ENCODE assay signal across 10 mouse cellular contexts in genomic region chr2:154465914-154466335, GRCm38 (mm10). TPM values are rescaled to one million over a fixed set of nuclear protein-coding genes. Genes with fewer than 3 reads are reported as not detected.
DNase-seq lines count a peak whose midpoint lies in the region; ATAC-seq and TF ChIP-seq lines count a peak whose summit lies in the region.
"Had no signal": no experiment of that assay in that cellular context is flagged by ENCODE, and none has a peak within 500 bp of the region (broad histone marks: within the 10 kb centered on the region; RNA-seq: fewer than 3 reads in every experiment).

No protein-coding gene starts in this region.

- no peaks in the 10 kb centered on the region for H3K9me3 ChIP-seq in embryonic facial prominence, embryonic 12.5 days
- no peaks in the 10 kb centered on the region for H3K9me3 ChIP-seq in hindbrain, postnatal 0 days (ENCODE audit: low read length)
- H3K9me3 ChIP-seq: embryonic facial prominence, embryonic 15.5 days; stomach, embryonic 15.5 days had no signal

- peak overlapping the region; percentile 32; the same call in 1 of the 2 replicates for H3K27ac ChIP-seq in embryonic facial prominence, embryonic 12.5 days
- no peak overlapping the region for H3K27ac ChIP-seq in hindbrain, postnatal 0 days
- H3K27ac ChIP-seq: embryonic facial prominence, embryonic 15.5 days; stomach, embryonic 15.5 days had no signal

- peaks cover 30% of the 10 kb centered on the region for H3K4me1 ChIP-seq in embryonic facial prominence, embryonic 12.5 days
- H3K4me1 ChIP-seq in hindbrain, postnatal 0 days (ENCODE audit: insufficient read depth, low read length) = peaks cover 3% of the 10 kb centered on the region; the same call in 1 of the 2 replicates
- H3K4me1 ChIP-seq: stomach, embryonic 15.5 days had no signal

- 0 out of 2 replicates have a peak, but pooled peaks cover 6% of the 10 kb centered on the region for H3K36me3 ChIP-seq in embryonic facial prominence, embryonic 12.5 days
- H3K36me3 ChIP-seq in hindbrain, postnatal 0 days (ENCODE audit: insufficient read depth, low read length) = no peaks in the 10 kb centered on the region
- H3K36me3 ChIP-seq: embryonic facial prominence, embryonic 15.5 days; stomach, embryonic 15.5 days had no signal

- no peak overlapping the region for H3K4me3 ChIP-seq in embryonic facial prominence, embryonic 12.5 days
- no peak overlapping the region for H3K4me3 ChIP-seq in hindbrain, postnatal 0 days (ENCODE audit: low read length)
- H3K4me3 ChIP-seq: embryonic facial prominence, embryonic 15.5 days; stomach, embryonic 15.5 days had no signal

- H3K4me2 ChIP-seq in embryonic facial prominence, embryonic 12.5 days (replicated peaks) = no peak overlapping the region
- no peak overlapping the region for H3K4me2 ChIP-seq in hindbrain, postnatal 0 days (ENCODE audit: low read depth, low read length)
- H3K4me2 ChIP-seq: embryonic facial prominence, embryonic 15.5 days; stomach, embryonic 15.5 days had no signal

- H3K27me3 ChIP-seq in embryonic facial prominence, embryonic 12.5 days = no peaks in the 10 kb centered on the region
- no peaks in the 10 kb centered on the region for H3K27me3 ChIP-seq in hindbrain, postnatal 0 days (ENCODE audit: insufficient read depth, low read length)
- H3K27me3 ChIP-seq: embryonic facial prominence, embryonic 15.5 days; Patski; stomach, embryonic 15.5 days had no signal

- no peak overlapping the region for H3K9ac ChIP-seq in embryonic facial prominence, embryonic 12.5 days
- no peak overlapping the region for H3K9ac ChIP-seq in hindbrain, postnatal 0 days (replicated peaks; ENCODE audit: low read length)
- H3K9ac ChIP-seq: embryonic facial prominence, embryonic 15.5 days; stomach, embryonic 15.5 days had no signal

- DNase-seq in ZHBTc4 (ENCODE audit: low read depth, low spot score) = peak; percentile 81
- peak; percentile 18 for DNase-seq in hindbrain, postnatal 0 days (ENCODE audit: low spot score)
- peak; percentile 87 for DNase-seq in retina, postnatal 1 day
- DNase-seq in right cerebral cortex, postnatal 14 days = no peak
- DNase-seq in heart, postnatal 4 days = no peak
- DNase-seq in cerebellum, adult 11 months = no peak

- WGBS in embryonic facial prominence, embryonic 12.5 days = 28% methylated on average over 1 of the region's 1 CpGs
- WGBS in hindbrain, postnatal 0 days = 29% methylated on average over 1 of the region's 1 CpGs

- ATAC-seq in embryonic facial prominence, embryonic 12.5 days (ENCODE audit: insufficient number of reproducible peaks, insufficient read depth, low FRiP score, low TSS enrichment) = no peak
- 0 out of 2 replicates have a peak, but pooled peaks have one; percentile 32 for ATAC-seq in hindbrain, postnatal 0 days
- ATAC-seq: Patski had no signal

- no peak for TF ChIP-seq CTCF in hindbrain, postnatal 0 days (IDR thresholded peaks at IDR 0.05; ENCODE audit: low read depth)

RNA-seq across cellular contexts. Expression of gene Cbfa2t2, which starts 29.6 kb away (rescaled TPM):
- polyA plus RNA-seq in embryonic facial prominence, embryonic 12.5 days (2016; fragmentation: Nextera tagmentation; extraction: Ambion mirVana) = 58.8 and 65.3 TPM in 2 replicates
- 48.3 and 51.7 TPM in 2 replicates for total RNA-seq in hindbrain, postnatal 0 days (2014; rRNA removed)
- 31.6 and 33.4 TPM in 2 replicates for polyA plus RNA-seq in hindbrain, postnatal 0 days (2015; fragmentation: Nextera tagmentation; extraction: Ambion mirVana)
- total RNA-seq in heart, postnatal 4 days (2021) = 10 to 100 TPM; 33.9 to 34.2 TPM

RNA-seq across cellular contexts. Expression of gene Snta1, which starts 58.0 kb away (rescaled TPM):
- polyA plus RNA-seq in embryonic facial prominence, embryonic 12.5 days (2016; fragmentation: Nextera tagmentation; extraction: Ambion mirVana) = 9.2 and 9.9 TPM in 2 replicates
- total RNA-seq in hindbrain, postnatal 0 days (2014; rRNA removed) = 40.4 and 41.1 TPM in 2 replicates
- polyA plus RNA-seq in hindbrain, postnatal 0 days (2015; fragmentation: Nextera tagmentation; extraction: Ambion mirVana) = 20.0 and 20.1 TPM in 2 replicates
- 10 to 100 TPM; 77.0 to 77.8 TPM for total RNA-seq in heart, postnatal 4 days (2021)

Comparison
In these comparisons a context has a peak if more than half of its experiments do, and no peak if none do; other contexts are left out.
1. DNase-seq: peak in ZHBTc4 (single experiment), hindbrain, postnatal 0 days (single experiment) and retina, postnatal 1 day (single experiment); none in right cerebral cortex, postnatal 14 days (single experiment), heart, postnatal 4 days (single experiment) and cerebellum, adult 11 months (single experiment).